In the genomic region with DNA sequence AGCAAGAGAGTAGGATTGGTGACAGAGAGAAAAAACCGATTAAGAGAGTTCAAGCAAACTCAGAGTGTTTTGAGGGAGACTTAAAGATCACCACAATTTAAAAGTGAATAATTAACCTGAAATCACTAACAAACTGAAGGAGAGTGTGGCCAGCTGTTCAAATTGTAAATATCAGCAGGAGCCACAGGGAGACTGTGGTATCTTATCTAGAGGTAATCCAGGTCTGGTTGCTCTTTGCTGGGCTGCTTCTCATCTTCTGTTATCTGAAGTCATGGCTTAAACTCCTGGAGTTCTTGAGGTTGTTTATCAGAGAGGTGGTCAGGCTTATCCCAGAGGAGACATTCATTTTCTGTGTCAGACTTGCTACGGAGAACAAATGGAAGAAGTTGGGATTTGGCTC, we compare ENCODE assay signal across 16 mouse cellular contexts.
"Had no signal": no experiment of that assay in that cellular context is flagged by ENCODE, and none has a peak within 500 bp of the region (broad histone marks: within the 10 kb centered on the region; RNA-seq: fewer than 3 reads in every experiment).

No protein-coding gene starts in this region.

- H3K36me3 ChIP-seq: limb, embryonic 12.5 days; limb, embryonic 15.5 days had no signal

- H3K9ac ChIP-seq: limb, embryonic 12.5 days; limb, embryonic 15.5 days; liver, embryonic 14.5 days; lung, embryonic 14.5 days had no signal

- H3K27me3 ChIP-seq: limb, embryonic 15.5 days; megakaryocyte, embryonic 14.5 days had no signal

- ATAC-seq: lung, postnatal 0 days had no signal

- H3K4me3 ChIP-seq: left cerebral cortex, adult 2 months; limb, embryonic 12.5 days; limb, embryonic 15.5 days; megakaryocyte, embryonic 14.5 days had no signal

- DNase-seq: kidney, postnatal 36 days; layer of hippocampus, postnatal 36 days; left cerebral cortex, postnatal 4 days; lung, embryonic 14.5 days; midbrain, embryonic 14.5 days; thymus, adult 18-20 months; thymus, postnatal 36 days had no signal

- H3K4me1 ChIP-seq: limb, embryonic 12.5 days; limb, embryonic 15.5 days had no signal

- H3K9me3 ChIP-seq: limb, embryonic 12.5 days; limb, embryonic 15.5 days; megakaryocyte, embryonic 14.5 days had no signal

- H3K4me2 ChIP-seq: limb, embryonic 12.5 days; limb, embryonic 15.5 days; lung, embryonic 14.5 days; midbrain, embryonic 11.5 days had no signal

- H3K27ac ChIP-seq: kidney, postnatal 0 days; left cerebral cortex, adult 2 months; limb, embryonic 12.5 days; limb, embryonic 15.5 days; liver, embryonic 14.5 days; macrophage had no signal
